Mouse (Mus musculus) retina, postnatal 1 day (tissue): ENCODE measurements around the gene Xirp2.
"Not testable (repeated sequence)": the region's sequence is repeated elsewhere in the genome, so short reads cannot be mapped to it uniquely, and the experiment has no call there.

ENCODE experiments used
- DNase-seq: peaks from one replicate; pipeline ENCODE4 v3.0.0-alpha.2; 2012

Gene Xirp2

GRCm38 (mm10) chr2:67445780-67446179, at the start of gene Xirp2:
Gene Xirp2, plus strand, starts transcription at chr2:67446002.
- DNase-seq: no peak

DNA sequence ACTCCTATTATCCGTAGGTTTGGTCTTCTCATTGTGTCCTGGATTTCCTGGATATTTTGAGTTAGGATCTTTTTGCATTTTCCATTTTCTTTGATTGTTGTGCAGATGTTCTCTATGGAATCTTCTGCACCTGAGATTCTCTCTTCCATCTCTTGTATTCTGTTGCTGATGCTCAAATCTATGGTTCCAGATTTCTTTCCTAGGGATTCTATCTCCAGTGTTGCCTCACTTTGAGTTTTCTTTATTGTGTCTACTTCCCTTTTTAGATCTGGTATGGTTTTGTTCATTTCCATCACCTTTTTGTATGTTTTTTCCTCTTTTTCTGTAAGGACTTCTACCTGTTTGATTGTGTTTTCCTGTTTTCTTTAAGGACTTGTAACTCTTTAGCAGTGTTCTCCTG, 32.4 kb upstream of the Xirp2 start, which contains the start of gene Gm21830:
Gm21830 (plus strand) TSS at position 301 of the 400 bp plus-strand sequence.
- not testable (repeated sequence) for DNase-seq

DNA sequence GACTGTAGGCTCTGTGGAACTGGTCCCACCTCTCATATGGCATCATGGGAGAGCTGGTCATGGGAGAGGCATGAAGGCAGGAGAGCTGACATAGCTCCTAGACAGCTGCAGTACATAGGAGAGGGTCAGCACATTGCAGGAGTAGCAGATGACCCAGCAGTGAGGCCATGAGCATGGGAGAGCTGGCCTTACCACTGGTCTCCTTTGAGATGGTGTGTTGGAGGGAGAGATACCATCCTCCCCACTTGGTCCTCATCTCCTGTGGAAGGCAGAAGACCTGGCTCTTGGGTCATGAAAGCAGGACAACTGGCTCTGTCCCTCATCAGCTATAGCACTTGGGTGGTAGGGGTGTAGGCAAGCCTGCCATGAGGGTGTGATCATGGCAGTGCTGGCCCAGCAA, 24.9 kb upstream of the Xirp2 start:
- no peak for DNase-seq

- no peak for DNase-seq
These were observed 23.0 kb upstream of the Xirp2 start for GRCm38 (mm10) chr2:67422799-67423198.

DNA sequence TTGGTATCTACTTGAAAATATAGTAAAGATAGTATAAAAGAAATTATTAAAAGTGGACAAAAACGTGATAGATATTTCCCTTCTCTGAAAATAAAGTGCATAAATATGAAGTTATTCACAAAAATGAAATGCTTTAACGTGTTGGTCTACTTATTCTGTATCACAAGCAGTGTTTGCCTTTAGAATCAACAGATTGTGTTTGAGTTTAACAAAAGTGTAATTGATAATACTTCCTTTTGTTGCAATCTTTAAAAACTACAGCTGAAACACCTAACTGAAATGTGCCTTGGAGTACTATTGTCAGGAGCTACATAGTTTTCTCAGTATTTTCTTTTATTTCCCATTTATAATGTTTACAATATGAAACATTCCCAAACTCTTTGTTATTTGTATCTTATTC, 12.7 kb upstream of the Xirp2 start, which contains the start of gene Gm26727:
Gm26727 (minus strand) TSS at position 101 of the 400 bp plus-strand sequence.
- DNase-seq: no peak

DNA sequence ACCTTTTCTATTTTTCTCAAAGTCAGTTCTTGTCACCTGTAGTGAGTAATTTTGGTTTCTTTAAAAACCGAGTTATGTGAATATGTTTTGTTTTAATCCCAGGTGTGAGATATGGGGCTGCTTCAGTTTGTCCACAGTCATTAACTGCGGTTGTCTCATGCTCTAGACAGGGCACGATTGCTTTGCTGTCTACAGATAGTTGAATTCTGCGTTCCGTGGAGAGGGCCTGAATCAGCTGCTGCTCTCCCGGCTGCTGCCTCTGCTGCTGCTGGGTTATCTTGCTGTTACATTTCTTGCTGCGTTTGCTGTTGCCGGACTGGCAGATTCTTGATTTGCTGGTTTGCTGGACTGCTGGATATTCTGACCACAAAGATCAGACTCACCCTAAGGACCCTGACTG, 7.5 kb upstream of the Xirp2 start:
- no peak for DNase-seq

DNA sequence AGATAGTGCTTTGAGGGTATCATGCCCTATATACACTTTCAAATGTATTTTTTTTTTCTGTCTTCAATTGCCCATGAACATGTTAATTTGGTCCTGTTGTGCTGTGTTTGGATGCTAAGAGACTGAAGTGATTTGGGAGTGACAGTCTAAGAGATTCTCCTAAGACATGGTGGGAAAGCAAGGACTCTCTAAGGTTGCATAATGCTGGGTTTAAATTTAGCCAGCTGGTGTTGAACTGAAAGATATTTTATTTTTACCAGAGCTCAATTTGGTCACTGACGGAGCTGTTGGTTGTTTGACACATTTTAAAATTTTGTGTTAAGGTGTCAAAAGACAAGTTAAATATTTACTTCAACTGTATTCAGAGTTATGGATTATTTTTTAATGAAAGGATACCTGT, 970 bp downstream of the Xirp2 start:
- DNase-seq: no peak

- no peak for DNase-seq
These were observed 1.4 kb downstream of the Xirp2 start for GRCm38 (mm10) chr2:67447206-67447605.

DNA sequence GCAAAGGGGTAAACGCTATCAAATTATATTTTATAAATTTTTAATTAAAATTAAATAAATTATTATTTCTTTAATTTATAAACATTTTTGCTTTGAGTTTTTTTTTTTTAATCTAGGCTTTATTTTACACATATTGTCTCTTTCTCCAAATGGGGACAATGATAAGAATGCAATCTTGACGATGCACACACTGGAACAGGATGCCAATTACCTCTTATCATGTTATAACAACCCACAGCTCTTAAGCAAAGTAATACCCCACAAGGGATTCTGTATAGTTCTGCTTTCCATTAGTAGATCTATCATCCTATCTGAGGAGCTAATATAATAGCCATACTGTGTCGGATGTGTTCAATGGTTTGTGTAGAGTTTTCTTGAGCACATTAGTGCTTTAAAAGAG, 15.1 kb downstream of the Xirp2 start:
- no peak for DNase-seq

GRCm38 (mm10) chr2:67467036-67467435, 21.2 kb downstream of the Xirp2 start:
- no peak for DNase-seq

- DNase-seq: not testable (repeated sequence)
These were observed 24.2 kb downstream of the Xirp2 start for GRCm38 (mm10) chr2:67470030-67470429.

GRCm38 (mm10) chr2:67477753-67478152, 32.0 kb downstream of the Xirp2 start:
- peak; percentile 68 for DNase-seq

DNA sequence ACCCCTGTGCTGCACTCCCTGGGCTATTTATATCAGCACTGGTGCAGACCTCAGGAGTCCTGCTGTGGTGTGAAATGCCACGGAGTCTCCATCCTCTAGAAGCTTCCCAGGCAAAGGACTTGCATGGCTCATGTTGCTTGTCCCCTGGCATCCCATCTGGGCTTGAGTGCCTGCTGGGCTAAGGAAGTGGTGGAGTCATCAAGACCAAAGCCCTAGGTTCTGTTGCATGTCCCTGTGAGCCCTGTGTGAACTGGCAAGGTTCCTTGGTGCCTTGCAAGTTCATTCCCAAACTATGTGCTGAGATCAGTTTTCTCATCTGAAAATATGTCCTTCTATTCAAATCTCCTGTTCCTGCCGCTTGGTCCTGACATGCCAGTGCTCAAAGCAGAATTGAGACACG, 35.2 kb downstream of the Xirp2 start:
- DNase-seq: no peak

GRCm38 (mm10) chr2:67486721-67487120, 40.9 kb downstream of the Xirp2 start:
- no peak for DNase-seq

- no peak for DNase-seq
These were observed 41.4 kb downstream of the Xirp2 start for GRCm38 (mm10) chr2:67487162-67487561.

DNA sequence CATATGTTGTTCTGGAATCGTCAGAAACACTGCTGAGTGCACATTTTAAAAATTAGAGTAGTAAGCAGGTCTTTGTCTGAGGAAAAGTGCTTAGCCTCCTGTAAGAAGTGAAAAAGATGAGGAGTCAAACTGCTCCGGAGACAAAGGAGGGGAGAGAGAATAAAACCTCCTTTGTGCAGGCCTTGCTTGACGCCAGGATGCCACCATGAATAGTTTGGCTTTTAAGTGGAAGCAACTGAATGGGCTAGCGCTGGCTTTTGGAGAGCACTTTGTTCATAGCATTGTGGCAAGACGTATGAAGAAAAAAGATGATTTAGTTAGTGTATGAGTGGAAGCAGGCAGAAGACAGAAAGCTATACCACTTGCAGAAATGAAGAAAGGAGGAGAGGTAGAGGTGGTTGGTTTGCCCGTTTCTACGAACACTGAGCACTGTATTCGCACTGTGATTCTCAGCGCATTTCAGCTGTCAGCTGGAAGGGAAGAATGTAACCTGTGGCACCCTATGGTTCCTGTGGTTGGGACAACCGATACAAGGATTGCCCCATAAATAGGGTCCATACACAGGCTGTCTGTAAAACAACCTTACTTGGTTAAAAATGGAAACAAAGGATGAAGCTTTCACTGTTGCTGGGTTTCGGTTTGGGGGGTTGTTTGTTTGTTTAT, 42.8 kb downstream of the Xirp2 start:
- no peak for DNase-seq

DNA sequence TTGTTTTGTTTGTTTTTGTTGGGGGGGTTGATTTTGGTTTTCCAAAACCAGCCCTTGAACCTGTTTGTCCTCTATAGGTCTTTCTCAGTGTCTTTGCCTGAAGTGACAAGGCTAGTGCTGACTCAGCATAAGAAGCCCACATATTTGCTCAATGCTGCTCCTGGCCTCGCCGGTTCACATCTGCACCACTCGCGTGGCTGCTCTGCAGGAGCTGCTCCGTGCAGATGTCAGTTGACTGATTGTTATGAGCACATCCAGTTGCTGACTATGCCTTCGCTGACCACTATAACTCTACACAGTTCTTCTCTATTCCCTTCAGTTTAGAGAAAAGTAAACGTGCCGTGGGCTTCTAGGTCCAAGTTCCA, 43.3 kb downstream of the Xirp2 start:
- no peak for DNase-seq

- DNase-seq: no peak
These were observed 59.7 kb downstream of the Xirp2 start for GRCm38 (mm10) chr2:67505457-67505856.

GRCm38 (mm10) chr2:67516405-67516804, 70.6 kb downstream of the Xirp2 start:
- no peak for DNase-seq

GRCm38 (mm10) chr2:67535347-67535746, 89.5 kb downstream of the Xirp2 start:
- DNase-seq: no peak

DNA sequence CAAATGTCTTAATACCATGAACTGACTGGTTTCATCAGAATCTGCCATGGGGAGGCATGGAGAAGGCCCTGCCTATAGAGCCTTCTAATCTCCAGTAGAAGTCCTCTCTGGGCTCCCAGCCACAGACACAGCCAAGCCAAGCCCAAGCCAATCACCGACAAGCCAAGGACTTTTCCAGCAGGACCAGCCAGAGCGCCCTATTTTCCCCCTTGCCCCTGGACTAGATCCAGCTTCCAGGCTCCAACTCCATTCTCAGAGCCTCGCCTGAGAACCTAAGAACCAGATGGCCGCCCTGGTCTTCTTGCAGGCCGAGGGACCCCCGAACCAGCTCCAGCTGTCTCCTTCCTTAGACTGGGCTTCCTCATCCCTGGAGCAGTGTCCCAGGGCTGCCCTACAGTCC, 93.6 kb downstream of the Xirp2 start:
- no peak for DNase-seq

GRCm38 (mm10) chr2:67541957-67542696, 96.3 kb downstream of the Xirp2 start:
- DNase-seq: no peak

- DNase-seq: no peak
These were observed 98.6 kb downstream of the Xirp2 start for GRCm38 (mm10) chr2:67544426-67544825.

GRCm38 (mm10) chr2:67564851-67565479, 119.2 kb downstream of the Xirp2 start:
- no peak for DNase-seq
